Mouse (Mus musculus): ENCODE measurements at regions not wholly inside any gene's neighbourhood (a gene's known extent, or its start where the extent isn't known, plus 50 kb on each side); places are given as distances from the start of the nearest gene placed in this dataset.

DNA sequence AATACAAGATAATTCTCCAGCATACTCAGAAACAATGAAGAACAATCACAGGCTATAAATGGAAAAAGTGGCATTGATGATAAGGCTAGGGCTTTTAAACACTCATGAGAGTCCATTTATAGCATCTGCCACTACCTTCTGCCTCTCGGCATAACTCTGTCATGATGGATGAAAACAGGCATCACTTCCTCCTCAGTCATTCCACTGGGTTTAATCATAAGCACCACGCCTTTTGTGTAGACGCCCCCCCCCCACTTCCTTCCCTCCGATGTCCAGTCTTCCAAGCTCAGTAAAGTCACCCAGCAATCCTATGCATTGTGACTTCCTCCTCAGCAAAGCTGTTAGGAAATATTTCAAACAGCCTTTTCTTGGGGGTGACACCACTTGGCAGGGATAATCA, 63.1 kb upstream of the Dkk2 start:
- no peak overlapping the region for H3K9ac ChIP-seq
- ATAC-seq (ENCODE audit: extremely low read depth, insufficient number of reproducible peaks, low FRiP score, low TSS enrichment) = no peak
- peaks cover 19% of the 10 kb centered on the region for H3K4me1 ChIP-seq
- H3K36me3 ChIP-seq = no peaks in the 10 kb centered on the region
- no peaks in the 10 kb centered on the region for H3K9me3 ChIP-seq
- peak overlapping the region; percentile 28; the same call in 1 of the 2 replicates for H3K4me2 ChIP-seq
- H3K27ac ChIP-seq (replicated peaks) = peak overlapping the region; percentile 46; the same call in 1 of the 2 replicates
- no peaks in the 10 kb centered on the region for H3K27me3 ChIP-seq (replicated peaks)
- 7% methylated on average over 4 of the region's 4 CpGs for WGBS
- no peak overlapping the region for H3K4me3 ChIP-seq

DNA sequence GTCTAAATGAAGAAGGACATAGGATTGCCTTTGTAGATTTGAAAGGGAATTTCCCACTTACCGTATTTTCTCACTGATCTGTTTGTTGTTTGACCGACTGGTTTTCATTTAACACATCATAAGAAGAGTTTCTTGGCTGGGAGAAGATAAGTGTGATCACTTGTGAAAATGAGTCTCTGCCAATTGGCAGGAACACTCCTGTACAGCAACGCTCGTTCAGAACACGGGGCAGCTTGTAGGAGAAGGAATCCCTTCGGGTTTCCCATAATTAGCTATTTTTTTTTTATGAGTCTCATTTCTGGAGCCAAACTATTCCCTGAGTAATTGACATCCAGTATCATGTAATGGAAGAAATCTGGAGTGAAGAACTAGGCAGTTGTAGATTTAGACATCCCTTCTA, 61.8 kb upstream of the Dkk2 start:
- Histone ChIP-seq H3K9ac (no peak overlapping the region), H3K9me3 (no peaks in the 10 kb centered on the region), H3K27me3 (replicated peaks) (no peaks in the 10 kb centered on the region), H3K4me2 (no peak overlapping the region), H3K4me1 (peaks cover 16% of the 10 kb centered on the region), H3K36me3 (no peaks in the 10 kb centered on the region), H3K27ac (replicated peaks) (no peak overlapping the region), H3K4me3 (no peak overlapping the region)
- no peak for ATAC-seq (ENCODE audit: extremely low read depth, insufficient number of reproducible peaks, low FRiP score, low TSS enrichment)
- 70% methylated on average over 6 of the region's 6 CpGs for WGBS

DNA sequence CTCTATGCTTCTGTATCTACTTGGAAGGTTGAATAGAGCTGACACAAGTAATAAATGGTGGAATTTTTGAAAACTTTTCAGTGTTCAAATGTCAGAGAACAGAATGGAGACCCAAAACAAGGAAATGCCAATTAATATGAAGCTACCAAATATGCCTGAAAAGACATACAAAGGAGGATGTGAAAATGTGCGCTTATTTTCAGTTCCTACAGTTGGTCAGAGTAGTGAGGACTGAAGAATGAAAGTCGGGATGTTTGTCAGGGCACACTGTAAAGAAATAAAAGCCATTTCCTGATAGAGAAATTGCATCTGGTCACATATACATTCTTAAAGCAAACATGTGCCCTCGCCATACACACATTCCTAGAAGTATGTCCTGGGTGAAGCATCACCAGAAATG, 56.0 kb upstream of the Dkk2 start:
- Histone ChIP-seq H3K4me1 (no peaks in the 10 kb centered on the region), H3K36me3 (no peaks in the 10 kb centered on the region), H3K9ac (no peak overlapping the region), H3K4me3 (no peak overlapping the region), H3K4me2 (no peak overlapping the region), H3K27ac (replicated peaks) (no peak overlapping the region), H3K27me3 (replicated peaks) (no peaks in the 10 kb centered on the region), H3K9me3 (no peaks in the 10 kb centered on the region)
- 82% methylated on average over 3 of the region's 3 CpGs for WGBS
- no peak for ATAC-seq (ENCODE audit: extremely low read depth, insufficient number of reproducible peaks, low FRiP score, low TSS enrichment)

DNA sequence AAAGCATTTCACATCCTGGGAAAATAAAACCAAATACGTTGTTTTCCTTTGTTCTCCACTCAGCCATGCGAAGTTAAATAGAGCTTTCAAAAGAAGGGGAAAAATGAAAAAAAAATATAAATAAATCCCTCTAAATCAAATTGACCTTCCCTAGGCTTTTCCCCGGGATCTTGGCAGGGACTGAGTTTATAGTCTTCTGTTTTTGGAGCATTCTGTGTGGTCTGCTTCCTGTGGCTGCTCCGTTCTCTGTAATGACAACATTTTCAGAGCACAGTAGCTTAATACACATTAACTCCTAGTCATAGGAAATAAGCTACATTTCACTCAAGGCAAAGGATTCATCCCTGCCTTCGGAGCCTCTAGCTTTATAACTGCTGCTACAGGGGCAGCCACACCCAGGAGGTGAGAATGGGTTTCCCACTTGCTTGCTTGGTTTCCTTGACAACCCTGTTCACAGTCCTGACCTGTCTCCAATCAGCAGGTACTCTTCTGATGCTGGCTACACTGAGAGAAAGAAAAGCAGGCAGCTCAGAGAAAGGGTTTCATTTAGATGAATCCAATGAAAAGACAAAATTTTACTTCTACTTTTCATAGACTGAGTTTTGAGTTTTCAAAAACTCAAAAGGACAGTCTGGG, 51.9 kb upstream of the Dkk2 start:
- Histone ChIP-seq H3K27ac (replicated peaks) (no peak overlapping the region), H3K9me3 (no peaks in the 10 kb centered on the region), H3K27me3 (replicated peaks) (no peaks in the 10 kb centered on the region), H3K9ac (no peak overlapping the region), H3K4me3 (no peak overlapping the region), H3K36me3 (no peaks in the 10 kb centered on the region), H3K4me1 (peaks cover 7% of the 10 kb centered on the region; the same call in 1 of the 2 replicates), H3K4me2 (no peak overlapping the region)
- ATAC-seq (ENCODE audit: extremely low read depth, insufficient number of reproducible peaks, low FRiP score, low TSS enrichment) = no peak
- 51% methylated on average over 5 of the region's 5 CpGs for WGBS

DNA sequence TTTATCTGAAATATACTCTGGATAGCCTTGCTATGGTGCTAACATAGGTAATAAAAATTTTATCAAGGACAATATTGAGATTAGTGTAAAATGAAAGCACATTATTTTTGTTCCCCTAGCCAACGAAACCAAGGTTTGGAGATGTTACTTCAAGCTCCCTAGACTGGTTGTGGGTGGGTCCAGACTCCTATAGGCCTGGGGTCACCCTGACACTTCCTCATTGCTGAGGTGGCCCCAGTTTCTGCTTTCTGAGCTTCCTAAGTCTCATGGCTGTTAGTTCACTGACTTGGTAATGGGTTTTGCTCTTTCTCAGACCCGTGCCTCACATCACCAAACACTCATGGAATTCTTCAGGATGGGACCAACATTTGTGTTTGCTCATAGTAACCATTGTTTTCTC, 49.9 kb upstream of the Dkk2 start:
- no peak overlapping the region for H3K4me2 ChIP-seq
- WGBS = 63% methylated on average over 2 of the region's 2 CpGs

More for the DNA sequence above, 49.9 kb upstream of the Dkk2 start:
- no peak for ATAC-seq (ENCODE audit: extremely low read depth, insufficient number of reproducible peaks, low FRiP score, low TSS enrichment)
- peaks cover 7% of the 10 kb centered on the region; the same call in 1 of the 2 replicates for H3K4me1 ChIP-seq
- no peaks in the 10 kb centered on the region for H3K9me3 ChIP-seq
- no peak overlapping the region for H3K9ac ChIP-seq
- no peaks in the 10 kb centered on the region for H3K27me3 ChIP-seq (replicated peaks)
- H3K27ac ChIP-seq (replicated peaks) = no peak overlapping the region
- H3K36me3 ChIP-seq = no peaks in the 10 kb centered on the region
- no peak overlapping the region for H3K4me3 ChIP-seq

All from heart, embryonic 13.5 days (tissue).